Mouse (Mus musculus) liver, embryonic 13.5 days (tissue): ENCODE data around the gene Cyth2. TPM values are rescaled to one million over a fixed set of nuclear protein-coding genes. Genes with fewer than 3 reads are reported as not detected.

Experiments used
- ATAC-seq: fragments of 200-750 bp; cut with Nextera tagmentation; 2 replicates; pipeline ENCODE4 v1.8.0; 2017; ENCODE audit warnings: low read depth, mild to moderate bottlenecking, moderate number of reproducible peaks, moderate library complexity
- DNase-seq: peaks from one replicate; pipeline ENCODE4 v3.0.0; 2022
- H3K27ac ChIP-seq: fragments of 300-500 bp; sonication (generic); 2 replicates; pipeline ENCODE4 v1.5.1; 2015; ENCODE audit warnings: moderate library complexity, mild to moderate bottlenecking, inconsistent platforms
- H3K27me3 ChIP-seq: fragments of 300-500 bp; sonication (generic); 2 replicates; pipeline ENCODE4 v1.6.1; 2015; ENCODE audit warnings: mild to moderate bottlenecking, inconsistent platforms
- H3K36me3 ChIP-seq: fragments of 300-500 bp; sonication (generic); 2 replicates; pipeline ENCODE4 v1.6.1; 2015; ENCODE audit warnings: mild to moderate bottlenecking, inconsistent platforms
- H3K4me1 ChIP-seq: fragments of 300-500 bp; sonication (generic); replicated peaks from 2 replicates; pipeline ENCODE4 v1.6.1; 2015; ENCODE audit warnings: inconsistent platforms
- H3K4me2 ChIP-seq: fragments of 300-500 bp; sonication (generic); 2 replicates; pipeline ENCODE4 v1.6.1; 2015; ENCODE audit warnings: inconsistent platforms, mild to moderate bottlenecking, moderate library complexity
- H3K4me3 ChIP-seq: fragments of 300-500 bp; sonication (generic); replicated peaks from 2 replicates; pipeline ENCODE4 v1.5.1; 2015; ENCODE audit warnings: mild to moderate bottlenecking, inconsistent platforms
- H3K9ac ChIP-seq: fragments of 300-500 bp; sonication (generic); 2 replicates; pipeline ENCODE4 v1.6.1; 2015; ENCODE audit warnings: mild to moderate bottlenecking, inconsistent platforms
- H3K9me3 ChIP-seq: fragments of 300-500 bp; sonication (generic); replicated peaks from 2 replicates; pipeline ENCODE4 v1.6.1; 2016; ENCODE audit warnings: inconsistent platforms
- WGBS: fragments of 180-500 bp; shearing (Covaris S2); methylation state at CpG from one replicate; pipeline ENCODE4 v1.1.7; 2015; ENCODE audit not compliant: insufficient replicate concordance; 5-methylcytosine and 5-hydroxymethylcytosine counted together
- polyA plus RNA-seq: library from polyadenylated mRNA; unstranded; fragments of >200 nt; fragmentation: Nextera tagmentation; extraction: Ambion mirVana; gene quantifications from 2 replicates; pipeline ENCODE4 v1.2.1, GENCODE M21; 2015

Gene Cyth2
- polyA plus RNA-seq, 1 experiment from 2014 or later, result 36.1 TPM

DNA sequence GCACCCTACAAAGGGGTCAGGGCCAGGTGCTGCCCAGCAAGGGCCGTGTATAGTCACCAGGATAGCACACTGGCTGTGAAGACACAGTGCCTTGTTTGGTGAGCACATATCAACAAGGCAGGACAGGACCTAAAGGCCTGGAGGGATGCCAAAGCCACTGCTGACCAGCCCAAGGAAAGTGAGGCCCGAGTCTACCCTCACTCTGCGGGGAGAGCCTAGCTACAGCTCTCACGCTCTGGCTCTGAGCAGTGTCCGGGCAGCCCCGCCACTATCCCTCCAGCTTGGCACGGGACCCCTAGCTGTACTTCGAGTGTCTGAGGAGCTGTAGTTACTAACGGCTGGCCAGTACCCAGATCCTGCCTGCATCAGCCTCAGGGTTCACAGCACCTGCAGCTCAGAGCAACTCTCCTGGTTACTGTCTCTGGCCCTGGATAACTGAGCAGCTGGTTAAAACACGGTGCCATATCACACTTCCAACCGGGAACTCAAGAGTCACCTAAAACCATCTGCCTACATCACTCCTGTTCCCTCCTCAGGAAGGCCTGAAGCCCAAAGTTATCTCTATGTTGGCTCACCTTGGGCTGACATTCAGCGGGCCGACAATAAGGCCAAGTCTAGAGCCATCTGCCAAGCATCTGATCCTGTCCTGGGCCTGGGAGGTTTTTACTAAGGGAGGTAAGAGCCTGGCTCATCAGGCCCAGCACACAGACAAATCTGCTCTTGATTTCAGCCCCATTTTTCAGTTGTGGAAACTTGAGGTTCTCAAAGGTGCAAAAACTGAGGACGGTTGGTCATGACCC is 4.9 kb downstream of the Cyth2 start:
- peaks cover 66% of the 10 kb centered on the region for H3K36me3 ChIP-seq
- no peak for ATAC-seq

DNA sequence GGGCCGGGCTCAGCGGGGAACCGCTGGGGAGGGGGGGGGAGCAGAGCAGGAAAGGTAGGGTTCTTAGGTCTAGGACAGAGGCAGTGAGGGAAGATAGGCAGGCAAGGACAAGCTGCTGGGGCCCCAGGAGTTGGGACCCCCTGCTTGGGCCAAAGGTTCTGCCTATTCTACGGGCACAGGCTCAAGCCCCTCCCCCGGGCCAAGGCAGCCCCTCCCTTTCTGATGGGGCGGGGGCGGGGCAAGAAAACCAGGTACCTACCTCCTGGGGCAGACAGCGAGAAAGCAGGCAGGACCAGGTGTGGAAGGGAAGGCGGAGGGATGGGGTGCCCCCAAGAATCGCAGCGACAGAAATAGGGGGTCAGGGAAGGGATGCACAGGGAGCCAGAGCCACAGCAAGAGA is 5.9 kb downstream of the Cyth2 start:
- Histone ChIP-seq H3K4me3 (no peak overlapping the region), H3K27me3 (no peaks in the 10 kb centered on the region), H3K9me3 (no peaks in the 10 kb centered on the region), H3K27ac (no peak overlapping the region), H3K4me1 (peaks cover 22% of the 10 kb centered on the region), H3K4me2 (no peak overlapping the region), H3K36me3 (peaks cover 66% of the 10 kb centered on the region), H3K9ac (no peak overlapping the region)
- WGBS, result 71% methylated on average over 11 of the region's 11 CpGs
- DNase-seq, result no peak
- no peak for ATAC-seq

More for the DNA sequence above, 4.9 kb downstream of the Cyth2 start:
- Histone ChIP-seq H3K4me3 (no peak overlapping the region), H3K27me3 (no peaks in the 10 kb centered on the region), H3K27ac (no peak overlapping the region), H3K9ac (no peak overlapping the region), H3K9me3 (no peaks in the 10 kb centered on the region), H3K4me1 (peaks cover 24% of the 10 kb centered on the region), H3K4me2 (no peak overlapping the region)
- DNase-seq, result no peak
- 84% methylated on average over 14 of the region's 14 CpGs for WGBS

DNA sequence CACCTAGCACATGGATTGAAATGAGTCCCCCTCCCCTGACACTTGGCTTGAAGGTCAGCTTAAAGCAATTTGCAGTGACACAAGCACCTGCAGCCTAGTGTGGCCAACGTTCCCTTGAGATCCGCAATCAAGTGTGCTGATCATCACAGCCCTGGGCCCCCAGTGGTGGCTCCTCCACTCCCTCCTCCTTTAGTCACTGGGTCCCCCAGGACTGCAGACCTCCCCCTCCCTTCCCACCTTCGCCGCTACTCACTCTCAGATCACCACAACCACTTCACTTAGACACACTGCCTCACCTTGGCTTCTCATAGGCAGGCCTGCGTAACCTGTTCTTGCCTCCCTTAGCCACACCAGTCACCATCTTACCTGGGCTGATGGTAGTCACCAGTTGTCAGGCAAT is 8.4 kb downstream of the Cyth2 start:
- H3K4me3 ChIP-seq, result no peak overlapping the region
- no peak for ATAC-seq
- H3K4me1 ChIP-seq, result peaks cover 4% of the 10 kb centered on the region
- DNase-seq, result no peak
- no peaks in the 10 kb centered on the region for H3K9me3 ChIP-seq
- peaks cover 45% of the 10 kb centered on the region for H3K36me3 ChIP-seq
- WGBS, result 55% methylated on average over 5 of the region's 5 CpGs
- no peak overlapping the region for H3K4me2 ChIP-seq
- H3K9ac ChIP-seq, result no peak overlapping the region
- H3K27me3 ChIP-seq, result no peaks in the 10 kb centered on the region; the same call in 1 of the 2 replicates
- H3K27ac ChIP-seq, result no peak overlapping the region

DNA sequence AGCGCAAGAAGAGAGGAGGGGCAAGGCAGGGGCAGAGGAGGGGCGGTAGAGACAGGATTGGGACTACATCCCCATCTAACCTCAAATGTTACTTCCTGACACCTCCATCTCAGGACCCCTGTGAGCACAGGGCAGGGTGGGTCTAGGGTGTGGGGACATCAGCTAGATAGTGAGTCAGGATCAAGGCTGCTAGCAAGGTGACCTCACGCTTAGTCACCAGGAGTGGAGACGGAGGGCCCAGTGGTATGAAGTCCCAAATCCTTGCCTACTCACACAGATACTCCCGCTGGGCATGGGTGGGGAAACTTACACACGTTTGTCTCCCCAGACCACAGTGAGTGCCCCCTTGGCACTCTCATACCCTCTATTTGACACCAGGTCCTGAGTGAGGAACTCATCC is 11.8 kb downstream of the Cyth2 start:
- Histone ChIP-seq H3K9ac (no peak overlapping the region), H3K27me3 (peaks cover 29% of the 10 kb centered on the region), H3K4me1 (peaks cover 30% of the 10 kb centered on the region), H3K27ac (no peak overlapping the region), H3K36me3 (peaks cover 12% of the 10 kb centered on the region), H3K4me3 (no peak overlapping the region), H3K4me2 (no peak overlapping the region), H3K9me3 (no peaks in the 10 kb centered on the region)
- ATAC-seq (no peak), DNase-seq (no peak)
- WGBS, result 67% methylated on average over 6 of the region's 6 CpGs

DNA sequence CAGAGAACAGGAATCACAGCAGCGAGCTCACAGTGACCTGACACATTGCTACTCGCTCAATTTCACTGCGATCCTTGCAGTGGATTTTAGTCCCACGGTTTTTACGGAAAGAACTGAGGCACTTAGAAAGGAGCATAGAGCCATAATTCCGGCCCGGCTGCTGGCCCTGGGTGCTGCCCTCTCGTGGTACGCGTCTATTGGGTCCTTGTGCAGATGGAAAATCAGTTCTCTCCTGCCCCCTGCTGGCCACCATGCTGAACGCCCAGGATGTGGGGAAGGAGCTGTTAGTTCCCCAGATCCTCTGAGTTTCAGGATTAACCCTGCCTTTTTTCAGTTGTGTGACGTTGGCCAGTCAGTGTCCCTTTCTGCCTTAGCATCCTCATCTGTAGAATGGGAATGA is 13.0 kb downstream of the Cyth2 start:
- Histone ChIP-seq H3K27ac (no peak overlapping the region), H3K4me2 (peak overlapping the region; percentile 71), H3K4me1 (peaks cover 42% of the 10 kb centered on the region), H3K36me3 (no peaks in the 10 kb centered on the region), H3K9me3 (no peaks in the 10 kb centered on the region), H3K4me3 (peak overlapping the region; percentile 48), H3K27me3 (peaks cover 41% of the 10 kb centered on the region), H3K9ac (0 out of 2 replicates have a peak overlapping the region, but pooled peaks have one; percentile 26)
- WGBS, result 2% methylated on average over 12 of the region's 12 CpGs
- ATAC-seq (0 out of 2 replicates have a peak, but pooled peaks have one; percentile 33), DNase-seq (peak; percentile 83)

DNA sequence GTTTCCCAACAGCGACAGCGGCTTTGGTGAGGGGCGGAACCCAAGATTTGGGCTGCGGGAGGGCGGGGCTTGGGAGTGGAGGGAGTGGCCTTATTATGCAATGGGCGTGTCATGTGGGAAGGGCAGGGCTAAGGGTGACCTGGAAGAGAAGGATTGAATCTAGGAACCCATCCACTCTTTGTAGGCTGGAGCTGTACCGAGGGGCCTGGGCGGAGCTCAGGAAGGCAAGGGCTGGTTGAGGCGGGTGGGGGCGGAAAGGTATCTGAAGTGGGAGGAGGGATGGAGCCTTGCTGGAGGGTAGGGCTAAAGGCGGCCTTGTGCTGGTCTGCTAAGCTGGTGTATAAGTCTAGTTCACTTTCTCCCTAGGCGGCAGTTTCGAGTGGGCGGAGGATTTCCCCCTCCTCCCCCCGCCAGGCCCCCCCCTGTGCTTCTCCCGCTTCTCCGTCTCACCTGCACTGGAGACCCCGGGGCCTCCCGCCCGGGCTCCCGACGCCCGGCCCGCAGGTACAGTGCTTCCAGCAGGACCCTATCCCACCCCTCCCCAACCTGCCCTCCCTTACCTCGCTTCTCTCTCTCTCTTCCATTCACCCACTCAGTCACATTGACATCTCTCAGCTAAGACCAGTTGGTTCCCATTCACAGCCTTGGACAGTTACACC is 13.7 kb downstream of the Cyth2 start:
- WGBS, result 4% methylated on average over 21 of the region's 25 CpGs
- peak overlapping the region; percentile 48 for H3K4me3 ChIP-seq
- ATAC-seq (peak; percentile 52), DNase-seq (peak; percentile 64)
- peak overlapping the region; percentile 26; the same call in 1 of the 2 replicates for H3K9ac ChIP-seq
- H3K4me1 ChIP-seq, result peaks cover 49% of the 10 kb centered on the region
- H3K36me3 ChIP-seq, result no peaks in the 10 kb centered on the region
- no peak overlapping the region for H3K27ac ChIP-seq
- peak overlapping the region; percentile 71 for H3K4me2 ChIP-seq
- no peaks in the 10 kb centered on the region for H3K9me3 ChIP-seq
- H3K27me3 ChIP-seq, result peaks cover 47% of the 10 kb centered on the region

DNA sequence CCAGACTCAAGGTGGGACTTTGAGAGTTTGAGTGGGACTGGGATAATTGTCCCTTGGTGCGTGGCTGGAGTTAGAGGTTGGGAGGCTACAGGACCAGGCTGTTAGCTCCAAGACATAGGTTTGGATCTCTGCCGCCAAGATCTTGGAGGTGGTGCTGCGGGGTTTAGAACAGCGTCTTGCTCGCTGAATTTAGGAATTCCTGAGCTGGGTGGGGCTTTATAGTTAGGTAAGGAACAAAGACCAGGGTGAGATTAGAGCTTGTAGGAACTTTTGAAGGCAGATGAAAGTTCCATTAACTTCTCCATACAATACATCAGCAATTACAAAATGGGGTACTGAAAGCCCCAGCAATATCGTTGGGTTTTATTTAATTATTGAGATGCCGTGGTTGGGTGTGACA is 14.4 kb downstream of the Cyth2 start:
- no peaks in the 10 kb centered on the region for H3K36me3 ChIP-seq
- H3K4me3 ChIP-seq, result no peak overlapping the region; the same call in 1 of the 2 replicates
- H3K27ac ChIP-seq, result no peak overlapping the region
- 31% methylated on average over 7 of the region's 7 CpGs for WGBS
- H3K9me3 ChIP-seq, result no peaks in the 10 kb centered on the region
- no peak overlapping the region for H3K9ac ChIP-seq
- ATAC-seq (no peak), DNase-seq (no peak)
- peaks cover 51% of the 10 kb centered on the region for H3K4me1 ChIP-seq
- peak overlapping the region; percentile 71 for H3K4me2 ChIP-seq
- H3K27me3 ChIP-seq, result peaks cover 53% of the 10 kb centered on the region

DNA sequence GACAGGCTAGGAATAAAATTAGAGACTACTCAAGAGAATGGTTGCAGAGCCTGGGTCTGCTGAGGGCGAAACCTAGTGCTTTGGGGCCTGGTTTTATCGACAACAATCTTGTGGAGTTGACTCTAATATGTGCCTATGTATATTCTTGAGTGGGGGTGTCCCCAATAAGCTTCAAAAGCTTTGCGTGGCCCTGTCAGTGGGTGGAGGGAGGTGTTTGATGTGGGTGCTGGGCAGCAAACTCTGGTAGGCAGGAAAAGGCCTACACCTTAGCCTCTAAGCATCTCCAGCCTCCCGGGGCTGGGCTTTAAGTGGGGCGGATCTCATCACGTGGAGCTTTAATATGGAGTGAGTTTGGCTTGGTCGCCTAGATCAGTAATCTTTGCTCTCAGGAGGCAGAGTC is 15.4 kb downstream of the Cyth2 start:
- Histone ChIP-seq H3K4me1 (peaks cover 51% of the 10 kb centered on the region), H3K4me2 (peak overlapping the region; percentile 80), H3K36me3 (no peaks in the 10 kb centered on the region), H3K9ac (no peak overlapping the region), H3K4me3 (peak overlapping the region; percentile 57), H3K27ac (no peak overlapping the region), H3K27me3 (peaks cover 64% of the 10 kb centered on the region), H3K9me3 (no peaks in the 10 kb centered on the region)
- ATAC-seq (no peak), DNase-seq (no peak)
- 38% methylated on average over 7 of the region's 7 CpGs for WGBS

DNA sequence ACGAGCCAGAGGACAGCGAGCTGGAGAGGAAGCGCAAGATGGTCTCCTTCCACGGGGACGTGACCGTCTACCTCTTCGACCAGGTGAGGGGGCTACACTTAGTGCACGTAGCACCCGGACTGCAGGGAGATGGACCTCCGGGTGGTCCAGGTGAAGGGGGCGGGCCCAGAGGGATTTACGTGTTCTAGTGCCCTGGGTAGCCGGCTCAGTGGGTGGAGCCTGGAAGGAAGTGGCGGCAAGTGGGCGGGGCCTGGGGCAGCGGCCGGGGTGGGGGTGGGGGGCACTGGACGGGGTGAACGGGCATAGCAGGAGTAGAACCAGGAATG is 15.9 kb downstream of the Cyth2 start:
- under 1% methylated on average over 18 of the region's 19 CpGs for WGBS
- Histone ChIP-seq H3K27me3 (peaks cover 69% of the 10 kb centered on the region), H3K36me3 (no peaks in the 10 kb centered on the region), H3K9ac (peak overlapping the region; percentile 57), H3K4me1 (peaks cover 51% of the 10 kb centered on the region), H3K4me3 (peak overlapping the region; percentile 57), H3K4me2 (peak overlapping the region; percentile 80), H3K27ac (no peak overlapping the region), H3K9me3 (no peaks in the 10 kb centered on the region)
- DNase-seq, result peak; percentile 39
- no peak for ATAC-seq

DNA sequence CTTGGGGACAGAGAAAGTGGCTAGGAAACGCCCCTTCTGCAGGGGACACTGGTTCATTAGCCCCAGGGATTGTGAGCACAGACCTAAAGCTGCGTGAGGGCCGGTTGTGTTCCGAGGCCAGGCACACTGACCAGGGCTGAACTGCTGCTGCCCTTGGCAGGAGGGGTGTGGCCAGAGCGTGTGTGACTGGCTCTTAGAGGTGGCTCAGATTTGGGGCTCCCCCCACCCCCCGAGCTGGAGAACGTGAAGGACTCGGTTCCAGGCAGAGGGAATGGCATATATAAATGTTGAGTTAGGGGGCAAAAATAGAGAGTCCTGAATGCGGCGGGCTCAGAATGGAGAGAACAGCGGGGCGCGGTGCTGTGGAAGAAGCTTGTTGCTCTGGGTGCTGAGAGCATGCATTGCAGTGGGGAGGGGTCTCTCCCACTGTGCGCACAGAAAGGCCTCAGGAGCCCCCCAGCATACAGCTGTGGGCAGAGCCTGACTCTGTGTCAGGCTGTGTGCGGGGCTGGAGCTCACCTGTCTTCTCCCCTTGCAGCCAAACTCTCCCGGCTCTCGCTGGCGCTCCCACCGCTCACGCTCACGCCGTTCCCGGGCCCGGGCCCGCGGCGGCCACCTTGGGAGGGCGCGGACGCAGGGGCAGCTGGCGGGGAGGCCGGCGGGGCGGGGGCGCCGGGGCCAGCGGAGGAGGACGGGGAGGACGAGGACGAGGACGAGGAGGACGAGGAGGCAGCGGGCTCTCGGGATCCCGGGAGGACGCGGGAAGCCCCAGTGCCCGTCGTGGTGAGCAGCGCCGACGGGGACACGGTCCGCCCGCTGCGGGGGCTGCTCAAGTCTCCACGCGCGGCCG is 16.5 kb downstream of the Cyth2 start:
- H3K4me1 ChIP-seq, result peaks cover 51% of the 10 kb centered on the region
- H3K9me3 ChIP-seq, result no peaks in the 10 kb centered on the region
- no peak for DNase-seq
- no peak overlapping the region for H3K27ac ChIP-seq
- WGBS, result 1% methylated on average over 59 of the region's 60 CpGs
- no peaks in the 10 kb centered on the region for H3K36me3 ChIP-seq
- H3K9ac ChIP-seq, result peak overlapping the region; percentile 57
- peak overlapping the region; percentile 57 for H3K4me3 ChIP-seq
- H3K27me3 ChIP-seq, result peaks cover 75% of the 10 kb centered on the region
- no peak for ATAC-seq
- peak overlapping the region; percentile 80 for H3K4me2 ChIP-seq

DNA sequence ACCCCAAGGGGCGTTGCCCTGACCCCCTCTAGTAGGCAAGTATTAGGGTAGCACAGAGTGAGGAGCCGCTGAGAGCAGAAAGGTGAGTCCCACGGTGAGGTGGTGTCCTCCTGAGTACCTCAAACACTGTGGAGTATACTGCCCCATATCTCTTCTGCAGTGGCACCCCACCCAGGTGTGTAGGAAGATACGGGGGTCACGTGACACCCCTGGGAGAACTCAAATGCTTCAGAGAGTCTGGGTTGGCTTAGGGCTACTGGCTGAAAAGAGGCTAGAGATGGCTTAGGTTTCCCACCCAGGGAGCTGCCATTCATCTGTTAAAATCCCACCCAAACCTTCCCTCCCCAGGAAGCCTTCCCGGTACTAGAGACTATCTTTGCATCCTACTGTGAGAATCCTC is 17.4 kb downstream of the Cyth2 start:
- no peaks in the 10 kb centered on the region for H3K9me3 ChIP-seq
- H3K9ac ChIP-seq, result peak overlapping the region; percentile 57
- WGBS, result 25% methylated on average over 6 of the region's 6 CpGs
- peaks cover 51% of the 10 kb centered on the region for H3K4me1 ChIP-seq
- H3K27ac ChIP-seq, result peak overlapping the region; percentile 64
- peak; percentile 84 for ATAC-seq
- H3K27me3 ChIP-seq, result peaks cover 84% of the 10 kb centered on the region
- peak overlapping the region; percentile 80 for H3K4me2 ChIP-seq
- peak; percentile 81 for DNase-seq
- no peaks in the 10 kb centered on the region for H3K36me3 ChIP-seq
- peak overlapping the region; percentile 57 for H3K4me3 ChIP-seq
